Mouse (Mus musculus): Measurements from ENCODE around the gene Nrf1. TPM values are rescaled to one million over a fixed set of nuclear protein-coding genes. Genes with fewer than 3 reads are reported as not detected.
A peak's percentile ranks its signal among the peaks of the same experiment; 100 is the strongest.

Gene Nrf1
- polyA plus RNA-seq, 1 experiment from 2014 or later, result 62.5 TPM

DNA sequence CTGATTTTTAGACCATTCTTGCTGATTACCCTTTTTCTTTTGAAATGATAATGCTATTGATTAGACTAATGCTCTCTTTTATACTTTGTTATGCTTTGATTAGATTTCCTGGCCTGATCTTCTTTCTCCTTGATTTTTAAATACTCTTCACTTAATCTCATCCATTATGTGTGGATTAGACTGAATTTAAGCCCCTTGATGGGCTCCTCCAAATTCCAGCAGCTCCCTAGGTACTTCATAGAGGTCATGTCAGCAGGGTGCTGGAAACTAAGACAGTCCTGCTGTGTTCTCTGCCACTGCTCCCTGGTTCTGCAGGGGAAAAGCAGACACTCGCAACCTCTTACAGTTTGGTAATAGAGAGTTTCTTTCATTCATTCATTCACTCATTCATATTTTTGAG is 35.5 kb downstream of the Nrf1 start:
- Histone ChIP-seq H3K36me3 (no peaks in the 10 kb centered on the region), H3K9ac (no peak overlapping the region), H3K27ac (no peak overlapping the region), H3K9me3 (no peaks in the 10 kb centered on the region), H3K4me1 (0 out of 2 replicates have a peak, but pooled peaks cover 6% of the 10 kb centered on the region), H3K4me3 (no peak overlapping the region), H3K27me3 (no peaks in the 10 kb centered on the region), H3K4me2 (no peak overlapping the region)
- WGBS, result 89% methylated on average over 1 of the region's 1 CpGs
- ATAC-seq (ENCODE audit: borderline replicate concordance, extremely low read depth, low FRiP score, low TSS enrichment), result no peak

DNA sequence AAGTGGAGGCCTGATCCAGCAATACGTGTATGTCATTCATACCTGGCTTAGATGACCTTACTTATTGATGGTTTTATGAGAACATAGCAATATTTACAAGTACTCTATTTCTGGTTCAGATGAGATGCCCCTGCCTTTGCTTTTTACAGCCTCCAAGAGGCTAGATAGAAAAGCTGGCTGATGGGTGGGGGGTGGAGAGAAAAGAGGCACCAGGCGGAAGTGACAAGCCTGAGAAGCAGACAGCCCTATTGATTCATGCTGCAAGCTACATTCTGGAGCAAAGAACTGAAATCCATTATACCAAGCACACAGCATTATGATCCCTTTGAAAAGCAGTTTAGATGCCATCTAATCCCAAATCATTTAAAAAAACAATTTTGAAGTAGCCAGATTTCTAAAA is 37.6 kb downstream of the Nrf1 start:
- Histone ChIP-seq H3K4me2 (no peak overlapping the region), H3K9ac (no peak overlapping the region), H3K36me3 (peaks cover 7% of the 10 kb centered on the region), H3K4me1 (0 out of 2 replicates have a peak, but pooled peaks cover 2% of the 10 kb centered on the region), H3K4me3 (no peak overlapping the region), H3K27me3 (no peaks in the 10 kb centered on the region), H3K27ac (no peak overlapping the region), H3K9me3 (no peaks in the 10 kb centered on the region)
- ATAC-seq (ENCODE audit: borderline replicate concordance, extremely low read depth, low FRiP score, low TSS enrichment), result no peak
- 51% methylated on average over 2 of the region's 2 CpGs for WGBS

DNA sequence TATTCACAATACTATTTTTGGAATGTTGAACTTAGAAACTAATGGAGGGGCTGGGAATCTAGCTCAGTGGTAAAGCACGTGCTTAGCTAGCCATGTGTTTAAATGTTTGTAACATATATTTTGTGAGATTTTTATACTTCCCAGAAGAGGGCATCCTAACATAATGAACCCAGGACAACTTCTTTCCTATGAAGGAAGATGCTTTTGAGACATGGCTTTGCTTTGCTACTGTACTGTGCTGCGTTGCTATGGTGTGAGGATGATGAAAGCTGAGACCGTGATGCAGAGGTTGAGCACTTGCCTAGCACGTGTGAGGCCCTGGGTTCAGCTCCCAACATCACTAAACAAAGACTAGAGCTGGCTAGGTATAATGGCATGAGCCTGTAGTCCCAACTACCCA is 43.4 kb downstream of the Nrf1 start:
- peaks cover 35% of the 10 kb centered on the region for H3K36me3 ChIP-seq

DNA sequence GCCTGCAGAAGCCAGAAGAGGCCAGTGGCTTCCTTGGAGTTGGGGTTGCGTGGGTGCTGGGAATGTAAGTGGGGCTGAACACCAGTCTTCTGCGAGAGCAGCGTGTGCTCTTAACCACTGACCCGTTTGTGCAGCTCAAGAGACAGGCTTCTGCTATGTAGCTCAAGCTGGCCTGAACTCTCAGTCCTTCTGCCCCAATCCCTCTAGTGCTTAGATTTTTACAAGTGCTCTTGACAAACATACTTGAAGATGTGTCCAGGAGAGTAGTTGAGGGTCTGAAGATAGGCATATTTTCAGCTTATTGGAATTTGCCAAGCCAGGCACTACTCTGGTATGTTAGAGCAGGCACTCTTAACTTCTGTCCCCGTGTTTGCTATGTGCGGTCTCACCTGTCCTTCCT is 45.0 kb downstream of the Nrf1 start:
- H3K27ac ChIP-seq, result no peak overlapping the region
- no peak overlapping the region for H3K4me3 ChIP-seq
- ATAC-seq (ENCODE audit: borderline replicate concordance, extremely low read depth, low FRiP score, low TSS enrichment), result peak; percentile 64
- no peak overlapping the region for H3K4me2 ChIP-seq
- H3K9ac ChIP-seq, result no peak overlapping the region
- no peaks in the 10 kb centered on the region for H3K27me3 ChIP-seq
- H3K9me3 ChIP-seq, result no peaks in the 10 kb centered on the region
- 0 out of 2 replicates have a peak, but pooled peaks cover 3% of the 10 kb centered on the region for H3K4me1 ChIP-seq
- H3K36me3 ChIP-seq, result peaks cover 48% of the 10 kb centered on the region
- 71% methylated on average over 6 of the region's 6 CpGs for WGBS

More for the DNA sequence above, 43.4 kb downstream of the Nrf1 start:
- H3K4me3 ChIP-seq, result no peak overlapping the region
- no peak overlapping the region for H3K4me2 ChIP-seq
- 0 out of 2 replicates have a peak, but pooled peaks cover 6% of the 10 kb centered on the region for H3K4me1 ChIP-seq
- no peak overlapping the region for H3K9ac ChIP-seq
- WGBS, result 55% methylated on average over 4 of the region's 4 CpGs
- no peak for ATAC-seq (ENCODE audit: borderline replicate concordance, extremely low read depth, low FRiP score, low TSS enrichment)
- H3K27me3 ChIP-seq, result no peaks in the 10 kb centered on the region
- no peaks in the 10 kb centered on the region for H3K9me3 ChIP-seq
- H3K27ac ChIP-seq, result no peak overlapping the region

DNA sequence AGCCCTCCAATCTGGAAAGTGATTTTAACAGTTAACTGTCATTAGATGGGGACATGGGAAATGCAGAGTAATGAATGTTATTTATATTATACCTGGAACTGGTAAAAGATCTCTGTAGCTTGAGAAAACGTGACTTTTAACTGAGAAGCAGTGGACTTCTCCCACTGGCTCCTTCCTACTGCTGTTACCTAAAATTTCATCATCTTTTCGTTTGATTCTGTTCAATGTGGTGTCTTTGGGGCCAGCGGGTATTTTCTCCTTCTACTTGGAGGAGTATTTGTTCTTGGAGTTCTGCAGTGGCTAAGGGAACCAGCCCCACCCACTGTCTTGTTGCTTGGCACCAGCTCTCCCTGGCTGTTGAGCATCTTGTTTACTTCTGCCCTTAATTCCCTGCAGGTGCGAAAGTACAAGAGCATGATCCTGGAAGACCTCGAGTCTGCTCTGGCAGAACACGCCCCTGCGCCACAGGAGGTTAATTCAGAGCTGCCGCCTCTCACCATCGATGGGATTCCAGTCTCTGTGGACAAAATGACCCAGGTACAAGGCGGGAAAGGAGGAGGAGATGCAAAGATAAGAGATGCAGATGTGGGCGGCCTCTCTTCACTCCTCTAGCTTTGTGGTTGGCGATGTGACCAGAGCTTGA is 54.1 kb downstream of the Nrf1 start:
- no peak overlapping the region for H3K4me3 ChIP-seq
- no peak overlapping the region for H3K4me2 ChIP-seq
- no peak overlapping the region for H3K9ac ChIP-seq
- H3K36me3 ChIP-seq, result peaks cover 69% of the 10 kb centered on the region
- H3K4me1 ChIP-seq, result no peaks in the 10 kb centered on the region
- no peak overlapping the region for H3K27ac ChIP-seq
- WGBS, result 72% methylated on average over 12 of the region's 12 CpGs
- ATAC-seq (ENCODE audit: borderline replicate concordance, extremely low read depth, low FRiP score, low TSS enrichment), result no peak
- no peaks in the 10 kb centered on the region for H3K27me3 ChIP-seq
- no peaks in the 10 kb centered on the region for H3K9me3 ChIP-seq

DNA sequence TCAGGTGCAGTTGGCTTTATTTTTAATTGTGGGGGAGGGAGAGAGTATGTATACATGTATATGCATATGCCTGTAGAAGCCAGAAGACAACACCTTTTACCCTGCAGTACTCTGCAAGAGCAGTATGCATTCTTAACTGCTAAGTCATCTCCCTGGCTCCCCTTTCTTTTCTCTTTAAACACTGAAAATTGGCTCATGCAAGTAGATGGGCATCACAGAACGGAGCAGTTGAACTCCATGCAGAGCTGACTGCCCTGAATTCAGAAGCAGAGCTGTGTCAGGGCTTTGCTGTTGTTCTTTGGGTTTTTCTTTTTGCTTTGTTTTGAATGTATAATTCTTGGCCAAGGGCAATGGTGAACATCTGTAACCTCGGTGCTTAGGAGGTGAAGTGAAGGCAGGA is 58.3 kb downstream of the Nrf1 start:
- Histone ChIP-seq H3K27me3 (no peaks in the 10 kb centered on the region), H3K36me3 (peaks cover 57% of the 10 kb centered on the region), H3K9me3 (no peaks in the 10 kb centered on the region), H3K9ac (no peak overlapping the region), H3K4me1 (no peaks in the 10 kb centered on the region), H3K4me2 (no peak overlapping the region), H3K4me3 (no peak overlapping the region), H3K27ac (no peak overlapping the region)
- no peak for ATAC-seq (ENCODE audit: borderline replicate concordance, extremely low read depth, low FRiP score, low TSS enrichment)
- WGBS, result 81% methylated on average over 2 of the region's 2 CpGs

DNA sequence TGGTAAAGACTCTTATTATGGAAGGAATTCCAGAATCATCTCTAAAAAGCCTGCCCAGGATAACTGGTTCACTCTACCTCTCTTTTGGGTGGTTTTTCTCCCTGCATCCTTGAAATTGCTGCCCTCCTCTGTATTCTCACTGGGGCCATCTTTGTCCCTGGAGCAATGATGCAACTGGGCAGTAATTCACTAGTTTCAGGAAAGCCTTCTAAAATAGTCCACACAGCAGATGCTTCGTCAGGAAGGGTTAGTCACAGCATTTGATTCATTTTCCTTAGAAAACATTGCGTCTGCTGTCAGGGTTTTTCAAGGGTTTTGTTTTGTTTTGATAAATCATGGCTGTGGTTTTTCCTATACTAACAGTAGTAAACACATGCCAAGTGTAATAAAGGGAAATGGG is 59.7 kb downstream of the Nrf1 start:
- no peak overlapping the region for H3K4me2 ChIP-seq
- no peaks in the 10 kb centered on the region for H3K9me3 ChIP-seq
- no peak overlapping the region for H3K4me3 ChIP-seq
- H3K27ac ChIP-seq, result no peak overlapping the region
- H3K4me1 ChIP-seq, result no peaks in the 10 kb centered on the region
- H3K27me3 ChIP-seq, result no peaks in the 10 kb centered on the region
- WGBS, result 69% methylated on average over 2 of the region's 2 CpGs
- no peak overlapping the region for H3K9ac ChIP-seq
- no peak for ATAC-seq (ENCODE audit: borderline replicate concordance, extremely low read depth, low FRiP score, low TSS enrichment)
- peaks cover 54% of the 10 kb centered on the region for H3K36me3 ChIP-seq

DNA sequence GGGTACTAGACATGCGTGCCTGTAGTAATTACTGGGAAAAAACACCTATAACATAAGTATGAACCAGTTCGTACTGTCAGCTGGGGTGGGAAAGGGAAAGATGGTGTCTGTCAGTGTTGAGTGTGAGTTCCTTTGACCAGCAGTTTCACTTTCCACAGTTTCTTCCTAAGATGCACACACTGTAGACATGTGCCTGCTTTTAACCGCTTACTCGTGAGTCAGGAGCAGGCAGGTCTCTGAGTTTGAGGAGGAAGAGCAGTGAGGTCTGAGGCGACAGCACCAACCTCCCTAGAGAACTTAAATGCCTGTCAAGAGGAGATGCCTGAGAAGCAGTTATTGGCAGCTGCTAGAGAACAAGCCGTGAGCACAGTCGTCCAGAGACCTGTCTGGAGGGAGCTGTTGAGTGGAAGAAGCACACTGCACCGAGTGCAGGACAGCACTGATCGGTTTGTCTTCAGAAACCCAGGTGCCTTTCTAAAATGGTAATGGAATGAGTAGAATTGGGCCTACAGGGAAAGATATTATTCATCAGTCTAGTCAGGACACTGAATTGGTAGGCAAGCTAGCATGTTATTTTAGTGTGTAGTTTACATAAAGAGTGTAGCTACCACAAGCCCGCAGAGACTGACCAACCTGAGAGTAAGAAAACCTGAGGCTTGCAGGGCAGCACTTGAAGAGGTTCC is 62.2 kb downstream of the Nrf1 start:
- H3K4me2 ChIP-seq, result no peak overlapping the region
- peaks cover 47% of the 10 kb centered on the region for H3K36me3 ChIP-seq
- no peaks in the 10 kb centered on the region for H3K4me1 ChIP-seq
- no peak for ATAC-seq (ENCODE audit: borderline replicate concordance, extremely low read depth, low FRiP score, low TSS enrichment)
- no peaks in the 10 kb centered on the region for H3K27me3 ChIP-seq
- no peak overlapping the region for H3K4me3 ChIP-seq
- 92% methylated on average over 10 of the region's 10 CpGs for WGBS
- H3K9ac ChIP-seq, result no peak overlapping the region
- no peaks in the 10 kb centered on the region for H3K9me3 ChIP-seq
- no peak overlapping the region for H3K27ac ChIP-seq

DNA sequence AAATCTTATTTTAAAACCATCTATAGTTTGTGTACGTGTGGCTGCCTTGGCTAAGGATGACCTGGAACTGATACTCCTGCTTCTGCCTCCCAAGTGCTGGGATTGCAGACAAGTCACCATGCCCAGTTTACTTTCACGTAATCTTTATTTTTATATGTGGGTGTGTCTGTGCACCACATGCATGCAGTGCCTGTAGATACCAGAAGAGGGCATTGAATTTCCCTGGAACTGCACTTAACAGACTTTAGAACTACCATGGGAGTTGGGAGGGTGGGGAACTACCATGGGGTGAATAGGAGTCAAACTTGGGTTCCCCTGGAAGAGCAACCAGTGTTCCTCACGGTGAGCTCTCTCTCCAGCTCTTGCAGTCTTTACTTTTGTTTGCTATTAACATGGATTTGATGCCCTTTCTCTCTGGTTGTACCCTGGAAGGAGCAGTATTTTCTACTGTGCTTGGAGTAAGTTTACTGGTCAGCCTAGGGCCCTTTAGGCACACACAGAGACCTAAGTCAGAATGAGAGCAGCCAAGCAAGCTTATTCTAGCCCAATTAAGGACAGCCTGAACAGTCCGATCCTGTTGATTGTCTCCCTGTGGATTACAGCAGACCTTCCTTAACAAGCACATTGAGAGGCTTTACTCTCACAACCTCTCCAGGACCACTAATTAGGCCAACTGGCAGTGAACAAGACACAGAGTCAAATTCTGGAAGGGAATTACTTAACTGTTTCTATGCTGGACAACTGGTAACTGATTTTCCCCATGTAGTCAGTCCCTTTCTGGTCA is 64.8 kb downstream of the Nrf1 start:
- Histone ChIP-seq H3K36me3 (peaks cover 61% of the 10 kb centered on the region), H3K4me1 (no peaks in the 10 kb centered on the region), H3K27ac (no peak overlapping the region), H3K4me3 (no peak overlapping the region), H3K9ac (no peak overlapping the region), H3K27me3 (no peaks in the 10 kb centered on the region), H3K9me3 (no peaks in the 10 kb centered on the region), H3K4me2 (no peak overlapping the region)
- no peak for ATAC-seq (ENCODE audit: borderline replicate concordance, extremely low read depth, low FRiP score, low TSS enrichment)
- 93% methylated on average over 4 of the region's 4 CpGs for WGBS

DNA sequence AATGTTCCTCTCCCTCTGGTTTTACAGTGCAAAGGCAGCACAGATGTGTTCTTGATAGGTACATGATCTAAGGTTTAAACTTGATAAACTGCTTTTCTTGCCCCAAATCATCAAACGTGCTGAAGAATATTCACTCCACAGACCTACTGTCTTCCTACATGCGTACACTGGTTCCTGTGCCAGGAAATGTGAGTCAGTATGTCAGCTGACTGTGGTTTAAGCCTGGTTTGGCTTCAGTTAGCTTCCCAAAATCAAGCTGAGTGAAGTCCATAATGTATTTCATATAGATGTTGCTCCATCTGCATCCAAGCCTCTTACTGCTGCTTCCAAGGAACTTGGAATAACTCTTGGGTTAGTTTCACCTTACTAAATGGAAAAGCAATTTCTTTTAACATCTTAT is 66.3 kb downstream of the Nrf1 start:
- no peak overlapping the region for H3K9ac ChIP-seq
- WGBS, result 77% methylated on average over 2 of the region's 2 CpGs
- H3K4me2 ChIP-seq, result no peak overlapping the region
- no peak for ATAC-seq (ENCODE audit: borderline replicate concordance, extremely low read depth, low FRiP score, low TSS enrichment)
- H3K4me3 ChIP-seq, result no peak overlapping the region
- H3K27ac ChIP-seq, result no peak overlapping the region
- H3K9me3 ChIP-seq, result no peaks in the 10 kb centered on the region
- peaks cover 76% of the 10 kb centered on the region for H3K36me3 ChIP-seq
- no peaks in the 10 kb centered on the region for H3K4me1 ChIP-seq
- H3K27me3 ChIP-seq, result no peaks in the 10 kb centered on the region

DNA sequence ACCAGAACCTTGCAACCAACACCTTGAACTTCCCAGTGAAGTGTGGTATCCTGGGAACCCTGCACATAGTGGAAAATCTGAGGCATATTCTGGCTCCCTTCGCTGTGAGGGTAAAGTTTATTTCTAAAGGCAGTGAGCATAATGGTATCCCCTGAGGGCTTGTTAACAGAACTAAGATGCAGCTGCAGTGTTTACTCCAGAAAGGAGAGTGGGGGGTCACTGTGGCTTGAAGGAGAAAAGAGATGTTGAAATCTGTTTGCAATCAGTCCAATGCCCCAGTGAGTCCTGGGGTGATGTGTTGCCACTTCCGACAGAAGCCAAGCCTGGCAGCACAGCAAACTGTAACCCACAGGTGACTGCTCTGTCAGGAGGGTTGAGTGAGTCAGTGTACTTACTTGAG is 73.4 kb downstream of the Nrf1 start:
- no peak overlapping the region for H3K4me3 ChIP-seq
- no peak overlapping the region for H3K27ac ChIP-seq
- H3K4me2 ChIP-seq, result no peak overlapping the region
- H3K9ac ChIP-seq, result no peak overlapping the region
- no peaks in the 10 kb centered on the region for H3K9me3 ChIP-seq
- H3K27me3 ChIP-seq, result no peaks in the 10 kb centered on the region
- 79% methylated on average over 2 of the region's 2 CpGs for WGBS
- peaks cover 77% of the 10 kb centered on the region for H3K36me3 ChIP-seq
- ATAC-seq (ENCODE audit: borderline replicate concordance, extremely low read depth, low FRiP score, low TSS enrichment), result no peak
- no peaks in the 10 kb centered on the region for H3K4me1 ChIP-seq

DNA sequence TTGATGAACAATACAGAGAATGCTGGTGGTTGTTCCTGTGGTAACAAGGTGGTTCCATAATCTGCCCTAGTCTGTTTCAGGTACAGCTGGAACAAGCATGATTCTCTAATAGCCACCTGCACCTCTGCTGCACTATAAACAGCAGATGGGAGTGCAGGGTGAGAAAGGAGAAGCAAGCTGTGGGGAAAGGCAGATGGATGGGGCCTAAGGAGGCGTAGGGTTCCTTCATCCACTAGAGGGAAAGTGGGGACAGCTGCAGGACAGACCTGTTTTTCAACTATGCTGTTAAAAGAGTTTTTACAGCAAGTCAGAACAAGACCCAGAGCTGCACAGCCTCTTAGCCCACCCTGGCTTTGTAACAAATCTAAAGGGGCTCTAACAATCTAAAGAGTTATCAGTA is 73.8 kb downstream of the Nrf1 start:
- H3K4me1 ChIP-seq, result no peaks in the 10 kb centered on the region
- no peaks in the 10 kb centered on the region for H3K9me3 ChIP-seq
- WGBS, result 58% methylated on average over 1 of the region's 1 CpGs
- no peak for ATAC-seq (ENCODE audit: borderline replicate concordance, extremely low read depth, low FRiP score, low TSS enrichment)
- no peak overlapping the region for H3K4me3 ChIP-seq
- no peak overlapping the region for H3K4me2 ChIP-seq
- peaks cover 76% of the 10 kb centered on the region for H3K36me3 ChIP-seq
- H3K27me3 ChIP-seq, result no peaks in the 10 kb centered on the region
- H3K9ac ChIP-seq, result no peak overlapping the region
- no peak overlapping the region for H3K27ac ChIP-seq

Measured in lung, embryonic 15.5 days (tissue).